Mouse (Mus musculus) neural tube, embryonic 15.5 days (tissue): Measurements from ENCODE around the gene Sufu. TPM values are rescaled to one million over a fixed set of nuclear protein-coding genes. Genes with fewer than 3 reads are reported as not detected.

Source experiments
- ATAC-seq: fragments of 200-750 bp; cut with Nextera tagmentation; 2 replicates; pipeline ENCODE4 v1.8.0; 2017; ENCODE audit warnings: mild to moderate bottlenecking, moderate TSS enrichment, moderate library complexity; ENCODE audit not compliant: low FRiP score
- H3K27ac ChIP-seq: fragments of 300-500 bp; sonication (generic); replicated peaks from 2 replicates; pipeline ENCODE4 v1.5.1; 2015; ENCODE audit warnings: mild to moderate bottlenecking, inconsistent platforms
- H3K27me3 ChIP-seq: fragments of 300-500 bp; sonication (generic); replicated peaks from 2 replicates; pipeline ENCODE4 v1.6.1; 2015; ENCODE audit warnings: inconsistent platforms
- H3K36me3 ChIP-seq: fragments of 300-500 bp; sonication (generic); 2 replicates; pipeline ENCODE4 v1.6.1; 2015; ENCODE audit warnings: inconsistent platforms
- H3K4me1 ChIP-seq: fragments of 300-500 bp; sonication (generic); 2 replicates; pipeline ENCODE4 v1.6.1; 2015; ENCODE audit warnings: inconsistent platforms
- H3K4me2 ChIP-seq: fragments of 300-500 bp; sonication (generic); 2 replicates; pipeline ENCODE4 v1.6.1; 2015; ENCODE audit warnings: inconsistent platforms, mild to moderate bottlenecking, moderate library complexity
- H3K4me3 ChIP-seq: fragments of 300-500 bp; sonication (generic); replicated peaks from 2 replicates; pipeline ENCODE4 v1.5.1; 2015; ENCODE audit warnings: mild to moderate bottlenecking, inconsistent platforms
- H3K9ac ChIP-seq: fragments of 300-500 bp; sonication (generic); replicated peaks from 2 replicates; pipeline ENCODE4 v1.6.1; 2015; ENCODE audit warnings: mild to moderate bottlenecking, inconsistent platforms
- H3K9me3 ChIP-seq: fragments of 300-500 bp; sonication (generic); replicated peaks from 2 replicates; pipeline ENCODE4 v1.6.1; 2016; ENCODE audit warnings: inconsistent platforms
- WGBS: fragments of 180-500 bp; shearing (Covaris S2); methylation state at CpG from one replicate; pipeline ENCODE4 v1.1.7; 2015; ENCODE audit warnings: mixed read lengths; 5-methylcytosine and 5-hydroxymethylcytosine counted together
- polyA plus RNA-seq: library from polyadenylated mRNA; unstranded; fragments of >200 nt; fragmentation: Nextera tagmentation; extraction: Ambion mirVana; gene quantifications from 2 replicates; pipeline ENCODE4 v1.2.1, GENCODE M21; 2015

The Sufu gene
- polyA plus RNA-seq, 1 experiment from 2014 or later = 18.3 TPM

GRCm38 (mm10) chr19:46523131-46523479 is 126.4 kb downstream of the Sufu start:
- peak overlapping the region; percentile 58 for H3K4me2 ChIP-seq
- H3K4me3 ChIP-seq = peak overlapping the region; percentile 26; the same call in 1 of the 2 replicates
- peak overlapping the region; percentile 77 for H3K27ac ChIP-seq
- H3K4me1 ChIP-seq = peaks cover 71% of the 10 kb centered on the region
- 0 out of 2 replicates have a peak overlapping the region, but pooled peaks have one; percentile 8 for H3K9ac ChIP-seq
- ATAC-seq = no peak; the same call in 1 of the 2 replicates
- H3K36me3 ChIP-seq = no peaks in the 10 kb centered on the region
- no peaks in the 10 kb centered on the region for H3K9me3 ChIP-seq
- no peaks in the 10 kb centered on the region for H3K27me3 ChIP-seq

DNA sequence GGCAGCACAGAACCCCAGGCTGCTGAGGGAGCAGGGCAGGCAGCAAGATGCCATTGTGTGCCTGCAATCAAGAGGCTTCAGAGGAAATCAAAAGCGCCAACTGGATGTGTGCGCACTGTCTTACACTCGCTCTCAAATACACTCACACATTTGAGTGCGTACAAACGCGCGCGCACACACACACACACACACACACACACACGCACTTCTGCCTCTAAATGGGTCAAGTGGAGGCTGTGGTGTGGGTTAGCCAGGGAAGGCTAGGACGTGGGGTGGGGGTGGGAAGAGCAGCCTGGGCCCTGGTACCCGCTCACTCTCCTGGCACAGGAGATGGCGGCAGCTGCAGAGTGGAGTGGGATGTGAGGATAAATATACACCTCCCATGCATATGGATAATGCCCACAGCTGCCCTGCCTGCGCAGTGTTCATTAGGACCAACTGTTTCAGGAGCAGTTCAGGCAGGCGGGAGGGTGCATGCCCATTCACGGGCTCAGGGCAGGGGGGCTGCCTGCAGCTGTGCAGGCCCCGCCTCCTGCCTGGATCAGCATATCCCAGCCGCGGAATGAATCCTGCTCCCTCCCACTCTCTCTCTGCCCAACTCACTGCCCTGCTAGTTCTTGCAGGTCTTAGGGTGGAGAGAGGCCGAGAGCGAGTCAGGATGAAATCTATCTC is 126.9 kb downstream of the Sufu start:
- peak overlapping the region; percentile 28; the same call in 1 of the 2 replicates for H3K9ac ChIP-seq

GRCm38 (mm10) chr19:46524152-46524544 is 127.5 kb downstream of the Sufu start:
- H3K9me3 ChIP-seq = no peaks in the 10 kb centered on the region
- H3K4me1 ChIP-seq = peaks cover 71% of the 10 kb centered on the region
- ATAC-seq = no peak
- peak overlapping the region; percentile 28; the same call in 1 of the 2 replicates for H3K9ac ChIP-seq
- no peaks in the 10 kb centered on the region for H3K27me3 ChIP-seq
- peak overlapping the region; percentile 58 for H3K4me2 ChIP-seq
- H3K36me3 ChIP-seq = no peaks in the 10 kb centered on the region
- peak overlapping the region; percentile 26 for H3K4me3 ChIP-seq
- WGBS = 15% methylated on average over 6 of the region's 6 CpGs
- H3K27ac ChIP-seq = peak overlapping the region; percentile 77

More for the DNA sequence above, 126.9 kb downstream of the Sufu start:
- Histone ChIP-seq H3K27ac (peak overlapping the region; percentile 77), H3K4me3 (peak overlapping the region; percentile 26), H3K27me3 (no peaks in the 10 kb centered on the region), H3K9me3 (no peaks in the 10 kb centered on the region), H3K4me1 (peaks cover 71% of the 10 kb centered on the region), H3K36me3 (no peaks in the 10 kb centered on the region), H3K4me2 (peak overlapping the region; percentile 58)
- peak; percentile 80 for ATAC-seq
- WGBS = 8% methylated on average over 20 of the region's 20 CpGs

DNA sequence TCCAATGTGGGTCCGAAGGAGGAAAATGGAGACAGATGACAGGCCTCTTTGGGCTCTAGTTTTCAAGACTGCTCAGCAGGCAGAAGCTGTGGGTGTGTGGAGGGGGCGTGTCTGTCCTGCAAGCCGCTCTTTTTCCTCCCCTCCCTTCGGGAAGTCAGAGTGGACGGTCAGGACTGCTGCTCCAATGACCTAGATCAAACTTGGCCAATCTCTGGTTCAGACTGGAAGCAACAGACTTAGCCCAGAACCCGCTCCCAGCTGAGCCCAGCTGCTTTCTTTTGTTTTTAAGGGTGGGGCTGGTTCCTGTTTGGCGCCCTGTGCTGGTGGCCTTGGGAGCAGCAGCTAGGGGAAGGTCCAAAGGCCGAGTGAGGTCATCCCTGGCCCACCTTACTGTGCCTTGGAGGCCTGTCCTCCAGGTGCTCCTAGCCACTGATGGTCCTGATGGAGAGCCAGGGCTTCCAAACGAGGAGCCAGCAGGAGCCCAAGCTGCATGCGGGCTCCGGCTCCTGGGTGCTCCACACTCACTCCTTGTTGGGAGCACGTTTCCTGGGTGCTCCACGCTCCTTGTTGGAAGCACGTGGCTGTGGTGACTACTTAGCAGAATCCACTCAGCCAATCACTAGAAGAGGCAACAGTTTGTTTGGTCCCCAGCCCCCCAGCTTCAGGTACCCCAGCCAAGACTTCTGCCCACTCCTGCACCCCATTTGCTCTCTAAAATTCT is 128.1 kb downstream of the Sufu start:
- no peaks in the 10 kb centered on the region for H3K9me3 ChIP-seq
- peak overlapping the region; percentile 77 for H3K27ac ChIP-seq
- WGBS = 31% methylated on average over 14 of the region's 14 CpGs
- H3K4me2 ChIP-seq = peak overlapping the region; percentile 58
- H3K4me1 ChIP-seq = peaks cover 75% of the 10 kb centered on the region
- H3K4me3 ChIP-seq = no peak overlapping the region
- no peaks in the 10 kb centered on the region for H3K27me3 ChIP-seq
- no peak overlapping the region for H3K9ac ChIP-seq
- H3K36me3 ChIP-seq = no peaks in the 10 kb centered on the region
- ATAC-seq = no peak

- no peaks in the 10 kb centered on the region for H3K9me3 ChIP-seq
- WGBS = 41% methylated on average over 10 of the region's 10 CpGs
Measured at GRCm38 (mm10) chr19:46525691-46526631, 129.3 kb downstream of the Sufu start.

DNA sequence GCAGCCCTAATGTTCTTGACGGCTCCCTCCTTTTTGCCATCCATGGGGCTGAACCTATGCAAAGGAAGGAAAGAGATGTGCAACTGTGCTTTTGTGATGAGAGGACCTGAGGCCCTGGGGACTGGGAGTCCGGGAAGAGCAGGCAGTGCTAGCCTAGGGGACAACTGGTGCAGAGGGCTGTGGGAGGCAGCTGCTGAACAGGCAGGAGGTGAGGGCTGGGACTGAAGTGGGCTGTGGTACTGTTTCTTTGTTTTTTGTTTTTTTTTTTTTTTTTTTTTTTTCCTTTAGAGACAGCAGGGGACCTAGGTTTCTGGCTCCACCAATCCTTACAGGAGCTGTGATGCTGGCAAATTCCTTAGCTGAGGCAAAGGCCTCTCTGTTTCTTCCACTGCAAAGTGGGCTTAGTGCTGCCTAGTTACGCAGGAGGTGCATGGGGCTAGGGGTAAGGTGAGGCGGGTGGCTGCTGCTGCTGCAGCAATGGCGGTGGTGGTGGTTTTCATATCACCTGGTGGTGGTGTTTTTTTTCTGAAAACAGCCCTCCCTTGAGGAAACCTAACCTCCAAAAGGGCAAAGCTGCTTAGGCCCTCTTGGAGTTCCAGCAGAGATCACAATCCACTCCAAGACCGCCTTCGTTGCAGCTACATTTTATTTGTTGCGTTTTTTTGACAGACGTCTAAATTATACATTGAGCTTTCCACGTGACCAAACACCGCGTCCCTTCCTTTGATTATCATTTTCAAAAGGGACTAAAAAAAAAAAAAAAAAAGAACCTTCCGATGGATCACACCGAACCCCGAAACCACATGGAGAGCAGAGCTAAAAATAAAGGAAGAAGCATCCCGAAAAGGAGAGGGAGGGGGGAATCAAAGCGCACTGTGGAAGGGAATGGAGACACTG is 131.2 kb downstream of the Sufu start:
- peak overlapping the region; percentile 79 for H3K27ac ChIP-seq
- 14% methylated on average over 17 of the region's 17 CpGs for WGBS
- H3K36me3 ChIP-seq = no peaks in the 10 kb centered on the region
- 0 out of 2 replicates have a peak overlapping the region, but pooled peaks have one; percentile 5 for H3K9ac ChIP-seq
- H3K4me2 ChIP-seq = peak overlapping the region; percentile 49
- no peaks in the 10 kb centered on the region for H3K9me3 ChIP-seq
- peak overlapping the region; percentile 2 for H3K4me3 ChIP-seq
- H3K4me1 ChIP-seq = peaks cover 96% of the 10 kb centered on the region
- no peaks in the 10 kb centered on the region for H3K27me3 ChIP-seq
- no peak for ATAC-seq

More at GRCm38 (mm10) chr19:46525691-46526631, 129.3 kb downstream of the Sufu start:
- Histone ChIP-seq H3K4me1 (peaks cover 83% of the 10 kb centered on the region), H3K4me2 (no peak overlapping the region), H3K27ac (peak overlapping the region; percentile 37; the same call in 1 of the 2 replicates), H3K9ac (no peak overlapping the region), H3K27me3 (no peaks in the 10 kb centered on the region), H3K4me3 (no peak overlapping the region), H3K36me3 (no peaks in the 10 kb centered on the region)
- ATAC-seq = no peak

DNA sequence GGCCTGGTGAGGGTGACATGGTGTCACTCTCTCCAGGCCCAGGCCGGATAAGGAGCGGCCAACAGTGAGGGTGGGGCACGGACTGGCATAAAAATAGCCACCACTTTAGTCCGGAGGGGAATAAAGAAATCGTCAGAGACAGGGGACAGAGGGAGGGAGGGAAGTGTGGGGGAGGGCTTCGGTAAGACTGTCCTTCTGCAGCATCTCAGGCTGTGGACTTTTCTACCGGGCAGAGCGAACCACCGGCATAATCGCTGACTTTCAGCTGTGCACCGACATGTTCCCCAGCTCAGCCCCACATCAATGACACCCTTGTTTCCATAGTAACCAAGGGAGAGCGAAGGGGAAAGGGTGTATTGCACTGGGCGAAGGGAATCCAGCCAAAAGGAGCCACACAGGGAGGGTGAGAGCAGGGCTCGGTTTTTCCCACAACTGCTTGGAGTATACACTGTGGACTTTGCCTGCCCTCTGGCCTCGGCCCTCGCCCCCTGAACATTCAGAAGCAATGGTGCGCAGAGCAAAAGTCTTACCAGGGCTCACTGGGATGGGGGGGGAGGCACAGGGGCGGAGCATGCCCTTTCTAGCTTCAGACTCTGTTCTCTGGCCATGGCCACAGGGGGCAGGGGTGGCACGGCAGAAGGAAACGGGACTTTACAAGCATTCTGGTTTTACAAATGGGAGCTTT is 132.0 kb downstream of the Sufu start:
- Histone ChIP-seq H3K27me3 (no peaks in the 10 kb centered on the region), H3K27ac (peak overlapping the region; percentile 79), H3K9ac (peak overlapping the region; percentile 5; the same call in 1 of the 2 replicates), H3K4me1 (peaks cover 96% of the 10 kb centered on the region), H3K4me2 (peak overlapping the region; percentile 49), H3K36me3 (no peaks in the 10 kb centered on the region), H3K9me3 (no peaks in the 10 kb centered on the region), H3K4me3 (peak overlapping the region; percentile 2)
- WGBS = under 1% methylated on average over 20 of the region's 20 CpGs
- peak; percentile 61 for ATAC-seq

DNA sequence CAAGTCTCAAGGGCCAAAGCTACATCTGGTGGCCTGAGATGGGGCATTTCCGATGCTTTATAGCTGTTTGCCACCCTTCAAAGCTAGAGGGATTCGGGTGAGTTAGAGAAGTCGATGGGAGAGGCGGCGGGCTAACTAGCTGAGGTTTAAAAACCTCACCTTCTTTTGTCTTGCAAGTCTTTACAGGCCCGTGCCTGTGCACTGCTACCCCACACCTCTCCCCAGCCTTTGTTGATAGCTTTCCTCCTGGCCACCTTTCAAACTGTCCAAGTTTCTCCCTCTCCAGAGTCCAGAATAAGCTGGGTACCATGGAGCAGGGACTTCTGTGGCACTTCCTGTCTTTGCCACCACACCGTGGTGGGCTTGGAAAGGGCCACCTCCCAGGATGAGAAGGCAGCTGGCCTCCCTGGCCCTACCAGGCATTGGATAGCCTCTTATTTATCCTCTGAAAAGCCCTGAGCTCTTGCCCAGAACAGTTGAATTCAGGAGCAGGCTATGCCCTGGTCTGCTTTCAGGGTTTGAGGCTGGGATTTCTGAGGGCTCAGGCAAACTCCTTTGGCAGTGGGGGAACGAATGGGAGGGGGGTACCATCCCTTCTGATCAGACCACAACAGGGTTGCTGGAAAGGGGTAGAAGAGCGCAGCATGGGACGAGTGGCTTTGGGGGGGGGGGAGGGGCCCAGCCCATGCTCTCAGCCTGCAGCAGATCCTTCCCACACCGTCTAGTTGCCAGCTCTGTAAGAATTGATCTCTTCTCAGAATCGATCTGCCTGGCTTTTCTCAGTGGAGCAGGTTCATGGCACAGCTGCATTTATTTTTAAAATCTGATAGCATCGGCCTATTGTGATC is 133.1 kb downstream of the Sufu start:
- no peak for ATAC-seq
- Histone ChIP-seq H3K9me3 (no peaks in the 10 kb centered on the region), H3K27ac (peak overlapping the region; percentile 79), H3K4me3 (no peak overlapping the region), H3K27me3 (no peaks in the 10 kb centered on the region), H3K4me1 (peaks cover 92% of the 10 kb centered on the region), H3K4me2 (peak overlapping the region; percentile 49), H3K36me3 (no peaks in the 10 kb centered on the region), H3K9ac (peak overlapping the region; percentile 29; the same call in 1 of the 2 replicates)
- whole genome bisulfite sequencing = 8% methylated on average over 13 of the region's 13 CpGs

- no peaks in the 10 kb centered on the region for H3K36me3 ChIP-seq
- H3K4me1 ChIP-seq = peaks cover 86% of the 10 kb centered on the region
- H3K27ac ChIP-seq = peak overlapping the region; percentile 79
- no peaks in the 10 kb centered on the region for H3K27me3 ChIP-seq
- no peaks in the 10 kb centered on the region for H3K9me3 ChIP-seq
- ATAC-seq = no peak
- 14% methylated on average over 8 of the region's 8 CpGs for WGBS
- peak overlapping the region; percentile 23; the same call in 1 of the 2 replicates for H3K4me2 ChIP-seq
- peak overlapping the region; percentile 29; the same call in 1 of the 2 replicates for H3K9ac ChIP-seq
- no peak overlapping the region for H3K4me3 ChIP-seq
Measured at GRCm38 (mm10) chr19:46530449-46530990, 133.8 kb downstream of the Sufu start.
